Mouse (Mus musculus): ENCODE measurements around the gene Itgb4. TPM values are rescaled to one million over a fixed set of nuclear protein-coding genes. Genes with fewer than 3 reads are reported as not detected.
A peak's percentile ranks its signal among the peaks of the same experiment; 100 is the strongest.

Itgb4 gene
- polyA plus RNA-seq, 1 experiment from 2014 or later = 0.99 TPM

DNA sequence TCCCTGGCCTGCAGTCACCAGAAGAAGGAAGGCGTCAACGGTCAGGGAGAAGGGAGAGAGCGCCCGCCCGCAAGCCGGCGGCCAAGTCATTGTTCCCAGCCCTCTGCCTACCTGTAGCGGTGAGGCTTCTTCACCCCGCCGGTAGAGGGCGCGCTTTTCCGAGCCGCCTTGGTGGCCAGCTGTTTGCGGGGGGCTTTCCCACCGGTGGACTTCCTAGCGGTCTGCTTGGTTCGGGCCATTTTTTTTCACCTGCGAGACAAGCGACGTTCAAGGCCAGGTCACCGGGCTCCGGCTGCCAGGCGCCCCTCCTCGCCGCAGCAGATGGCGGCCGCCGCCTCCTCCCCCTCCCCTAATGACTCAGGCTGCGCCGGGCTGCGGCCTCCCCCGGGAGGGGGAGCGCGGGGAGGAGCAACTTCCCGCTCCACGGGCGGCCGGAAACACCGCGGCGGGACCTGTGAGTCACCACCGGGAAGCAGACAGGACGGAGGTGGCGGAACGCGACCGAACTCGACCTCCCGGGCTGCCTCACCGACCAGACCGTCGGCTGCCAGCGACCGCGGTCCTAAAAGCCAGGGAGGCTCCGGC is 49.4 kb downstream of the Itgb4 start:
- Histone ChIP-seq H3K4me1 (0 out of 2 replicates have a peak, but pooled peaks cover 4% of the 10 kb centered on the region), H3K27me3 (replicated peaks) (no peaks in the 10 kb centered on the region), H3K27ac (peak overlapping the region; percentile 100), H3K9ac (peak overlapping the region; percentile 100), H3K4me3 (peak overlapping the region; percentile 99), H3K36me3 (peaks cover 10% of the 10 kb centered on the region; the same call in 1 of the 2 replicates), H3K9me3 (no peaks in the 10 kb centered on the region), H3K4me2 (replicated peaks) (peak overlapping the region; percentile 70)
- under 1% methylated on average over 56 of the region's 57 CpGs for WGBS
- peak; percentile 67 for ATAC-seq (ENCODE audit: low FRiP score, low read depth)

DNA sequence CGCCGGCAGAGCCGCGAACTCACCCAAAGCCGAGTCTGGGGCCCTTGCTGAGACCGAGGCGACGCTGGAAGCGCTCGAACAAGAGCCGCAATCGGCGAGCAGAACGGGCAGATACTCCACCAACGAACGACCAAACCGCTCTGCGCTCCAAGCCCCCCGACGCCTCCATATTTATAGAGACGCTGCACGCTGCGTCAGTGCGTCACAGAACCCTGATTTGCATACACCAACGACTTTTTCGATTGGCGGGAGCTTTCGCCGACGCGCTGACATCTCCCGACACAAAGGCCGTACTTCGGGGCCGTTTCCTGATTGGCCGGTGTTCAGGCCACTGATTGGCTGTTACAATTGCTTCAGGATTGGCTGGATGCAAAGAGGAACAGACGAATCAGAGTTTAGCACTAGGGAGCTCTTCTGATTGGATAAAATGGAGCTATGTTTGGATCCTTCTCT is 49.9 kb downstream of the Itgb4 start:
- WGBS = under 1% methylated on average over 37 of the region's 37 CpGs
- peak; percentile 95 for ATAC-seq (ENCODE audit: low FRiP score, low read depth)
- Histone ChIP-seq H3K27me3 (replicated peaks) (no peaks in the 10 kb centered on the region), H3K27ac (peak overlapping the region; percentile 100), H3K9me3 (no peaks in the 10 kb centered on the region), H3K4me1 (0 out of 2 replicates have a peak, but pooled peaks cover 4% of the 10 kb centered on the region), H3K4me2 (replicated peaks) (peak overlapping the region; percentile 70), H3K9ac (peak overlapping the region; percentile 100), H3K36me3 (peaks cover 10% of the 10 kb centered on the region; the same call in 1 of the 2 replicates), H3K4me3 (peak overlapping the region; percentile 99)

DNA sequence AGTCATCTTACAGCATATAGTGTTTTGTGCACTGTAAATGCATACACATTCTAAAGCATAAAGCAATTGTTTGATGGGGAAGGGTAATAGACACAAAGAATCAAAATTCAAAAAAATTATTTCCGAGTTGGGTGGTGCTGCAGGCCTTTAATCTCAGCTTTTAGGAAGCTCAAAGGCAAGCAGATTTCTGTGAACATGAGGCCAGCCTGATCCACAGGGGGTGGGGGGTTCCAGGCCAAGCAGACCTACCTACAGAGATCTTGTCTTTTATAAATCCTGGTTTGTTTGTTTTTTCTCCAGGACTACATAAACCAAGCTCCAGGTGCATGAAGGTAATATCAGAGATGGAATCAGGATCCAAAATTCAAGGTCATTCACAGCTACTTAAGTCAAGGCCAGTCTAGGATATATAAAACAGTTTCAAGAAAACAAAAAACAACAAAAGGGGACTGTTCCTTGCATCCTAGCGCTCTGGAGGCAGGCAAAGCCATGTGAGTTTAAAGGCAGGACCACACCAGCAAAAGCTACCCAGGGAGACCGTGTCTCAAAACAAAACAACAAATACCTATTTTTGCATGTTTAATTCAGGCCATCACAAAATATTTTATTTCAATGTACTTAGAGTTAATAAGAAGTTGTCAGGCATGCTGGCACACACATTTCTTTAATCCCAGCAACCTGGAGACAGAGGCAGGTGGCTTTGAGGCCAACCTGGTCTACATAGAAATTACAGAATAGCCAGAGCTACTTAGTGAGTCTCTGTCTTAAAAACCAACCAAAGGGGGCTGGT is 50.7 kb downstream of the Itgb4 start:
- H3K9me3 ChIP-seq = no peaks in the 10 kb centered on the region
- peaks cover 10% of the 10 kb centered on the region; the same call in 1 of the 2 replicates for H3K36me3 ChIP-seq
- 98% methylated on average over 3 of the region's 3 CpGs for WGBS
- no peak overlapping the region for H3K27ac ChIP-seq
- no peak for ATAC-seq (ENCODE audit: low FRiP score, low read depth)
- no peak overlapping the region for H3K9ac ChIP-seq
- H3K4me1 ChIP-seq = 0 out of 2 replicates have a peak, but pooled peaks cover 4% of the 10 kb centered on the region
- H3K4me2 ChIP-seq (replicated peaks) = no peak overlapping the region
- no peaks in the 10 kb centered on the region for H3K27me3 ChIP-seq (replicated peaks)
- no peak overlapping the region for H3K4me3 ChIP-seq

DNA sequence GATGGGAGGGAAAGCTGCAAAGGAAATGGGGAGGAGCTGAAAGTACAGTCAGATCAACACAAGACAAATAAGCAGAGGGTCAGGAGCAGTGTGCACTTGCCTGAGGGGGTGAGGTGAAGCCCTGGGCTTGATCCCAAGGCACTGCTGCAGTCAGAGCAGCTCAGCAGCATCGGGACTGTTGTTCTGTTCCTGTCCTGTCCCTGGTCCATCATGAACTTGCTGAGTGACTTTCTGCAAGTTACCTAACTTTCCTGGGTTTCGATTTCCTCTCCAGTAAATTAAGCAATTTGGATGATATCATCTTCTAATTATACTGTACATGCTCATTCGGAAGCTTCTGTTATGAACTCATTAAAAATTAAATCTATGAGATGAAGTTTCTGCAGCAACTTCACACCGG is 53.2 kb downstream of the Itgb4 start, which contains the start of gene H3f3b:
H3f3b (minus strand) TSS at position 207 of the 400 bp plus-strand sequence.
- 83% methylated on average over 4 of the region's 4 CpGs for WGBS
- no peak for ATAC-seq (ENCODE audit: low FRiP score, low read depth)
- no peak within 1 kb of the TSS for H3K27ac ChIP-seq

GRCm38 (mm10) chr11:116028177-116028865 is 53.8 kb downstream of the Itgb4 start:
- Histone ChIP-seq H3K4me2 (replicated peaks) (no peak overlapping the region), H3K27me3 (replicated peaks) (no peaks in the 10 kb centered on the region), H3K36me3 (no peaks in the 10 kb centered on the region), H3K9ac (no peak overlapping the region), H3K27ac (no peak overlapping the region), H3K9me3 (no peaks in the 10 kb centered on the region), H3K4me3 (no peak overlapping the region), H3K4me1 (peaks cover 13% of the 10 kb centered on the region)
- 90% methylated on average over 9 of the region's 9 CpGs for WGBS
- ATAC-seq (ENCODE audit: low FRiP score, low read depth) = no peak

More for the DNA sequence above, 53.2 kb downstream of the Itgb4 start, which contains the start of gene H3f3b:
- Histone ChIP-seq H3K36me3 (no peaks in the 10 kb centered on the region), H3K9me3 (no peaks in the 10 kb centered on the region), H3K9ac (no peak within 1 kb of the TSS), H3K4me2 (replicated peaks) (no peak within 1 kb of the TSS), H3K27me3 (replicated peaks) (no peaks in the 10 kb centered on the region), H3K4me1 (peaks cover 12% of the 10 kb centered on the region), H3K4me3 (no peak within 1 kb of the TSS)

- Histone ChIP-seq H3K4me2 (replicated peaks) (peak overlapping the region; percentile 88), H3K36me3 (no peaks in the 10 kb centered on the region), H3K27me3 (replicated peaks) (no peaks in the 10 kb centered on the region), H3K4me1 (peaks cover 13% of the 10 kb centered on the region), H3K4me3 (peak overlapping the region; percentile 30), H3K9me3 (no peaks in the 10 kb centered on the region), H3K9ac (0 out of 2 replicates have a peak overlapping the region, but pooled peaks have one; percentile 35), H3K27ac (no peak overlapping the region)
- 82% methylated on average over 6 of the region's 6 CpGs for WGBS
- no peak for ATAC-seq (ENCODE audit: low FRiP score, low read depth)
Observed at GRCm38 (mm10) chr11:116029086-116029865, 54.8 kb downstream of the Itgb4 start.

DNA sequence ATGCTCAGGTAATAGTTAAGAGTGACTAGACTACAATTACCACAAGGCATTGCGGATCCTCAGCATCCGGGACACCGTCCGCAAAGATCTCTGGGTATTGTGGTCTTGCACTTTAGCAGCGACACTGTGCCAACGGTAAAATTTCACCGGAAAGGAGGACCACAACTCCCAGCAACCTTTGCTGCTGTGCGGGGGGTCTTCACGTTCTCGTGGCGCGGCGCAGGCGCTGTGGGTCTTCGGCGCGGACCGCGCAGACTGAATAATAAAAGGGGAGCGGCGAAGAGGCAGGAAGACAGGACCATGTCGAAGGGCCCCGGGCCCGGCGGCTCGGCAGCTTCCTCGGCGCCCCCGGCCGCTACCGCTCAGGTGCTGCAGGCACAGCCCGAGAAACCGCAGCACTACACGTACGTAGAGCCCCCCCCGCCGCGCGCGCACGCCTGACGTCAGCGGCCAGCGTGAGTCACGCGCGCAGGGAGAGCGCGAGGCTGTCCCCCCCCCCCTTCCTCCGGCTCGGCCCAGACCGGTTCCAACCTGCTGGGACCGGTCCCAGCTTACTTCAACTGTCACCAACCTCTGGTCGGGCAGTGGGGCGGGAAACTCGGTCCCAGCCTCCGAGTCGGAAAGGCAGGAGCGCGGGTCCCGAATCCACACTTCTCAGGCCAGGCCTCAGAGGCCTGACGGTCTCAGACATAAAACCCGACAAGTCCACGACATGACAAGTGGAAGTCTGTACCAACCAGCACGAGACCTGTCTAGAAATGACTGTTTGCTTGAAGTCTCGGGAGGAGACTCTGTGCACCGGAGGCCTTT is 55.8 kb downstream of the Itgb4 start, which contains the start of gene Unk:
Unk (plus strand) TSS at position 235 of the 810 bp plus-strand sequence.
- H3K9ac ChIP-seq = peak within 1 kb of the TSS; percentile 91
- H3K36me3 ChIP-seq = no peaks in the 10 kb centered on the region; the same call in 1 of the 2 replicates
- ATAC-seq (ENCODE audit: low FRiP score, low read depth) = peak; percentile 96
- peak within 1 kb of the TSS; percentile 88 for H3K4me2 ChIP-seq (replicated peaks)
- no peaks in the 10 kb centered on the region for H3K27me3 ChIP-seq (replicated peaks)
- no peaks in the 10 kb centered on the region for H3K9me3 ChIP-seq
- H3K4me3 ChIP-seq = peak within 1 kb of the TSS; percentile 68
- peaks cover 13% of the 10 kb centered on the region for H3K4me1 ChIP-seq
- H3K27ac ChIP-seq = peak within 1 kb of the TSS; percentile 94
- WGBS = 1% methylated on average over 67 of the region's 67 CpGs

DNA sequence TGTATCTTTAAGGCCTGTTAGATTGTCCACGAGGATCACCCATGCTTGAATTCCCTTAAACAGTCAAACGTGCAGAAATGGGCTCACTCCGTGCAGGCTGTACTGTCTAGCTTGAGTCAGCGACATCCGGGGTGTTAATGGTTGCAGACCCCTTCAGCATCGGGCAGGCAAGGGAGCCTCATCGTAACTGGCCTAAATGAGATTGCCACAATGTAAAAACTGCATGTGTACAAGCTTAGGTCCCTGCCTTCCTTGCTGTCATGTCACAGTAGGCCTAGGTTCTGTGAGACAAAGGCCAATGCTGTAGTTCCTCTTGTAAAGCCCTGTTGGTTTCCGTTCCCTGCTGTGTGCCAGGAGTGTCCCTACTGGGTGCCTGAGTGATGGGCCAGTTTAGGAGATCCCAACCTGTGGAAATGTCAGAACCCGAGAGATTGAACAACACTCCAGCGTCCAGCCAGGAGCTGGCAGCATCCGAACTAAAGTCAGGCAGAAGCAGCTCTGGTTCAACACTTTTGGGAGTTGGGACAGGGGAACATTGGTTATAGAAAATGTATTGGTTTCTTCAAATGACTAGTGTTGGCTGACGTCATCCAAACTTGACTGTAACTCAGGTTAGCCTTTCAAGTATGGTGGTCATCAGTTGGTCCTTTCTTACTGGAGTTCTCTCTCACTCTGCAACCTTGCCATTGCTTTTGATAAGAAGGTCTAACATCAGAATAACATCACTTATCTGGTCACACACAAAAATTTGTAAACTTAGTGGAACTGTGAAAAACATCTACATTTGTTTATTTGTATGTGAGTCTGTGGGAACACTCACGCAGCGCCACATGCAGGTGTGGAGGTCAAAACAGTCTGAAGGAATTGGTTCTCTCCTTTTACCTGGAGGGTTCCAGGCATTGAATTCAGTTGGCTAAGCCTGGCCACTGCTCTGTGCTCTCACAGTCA is 56.7 kb downstream of the Itgb4 start:
- 28% methylated on average over 14 of the region's 14 CpGs for WGBS
- H3K27ac ChIP-seq = peak overlapping the region; percentile 94
- H3K4me1 ChIP-seq = peaks cover 13% of the 10 kb centered on the region
- no peaks in the 10 kb centered on the region for H3K9me3 ChIP-seq
- no peaks in the 10 kb centered on the region for H3K27me3 ChIP-seq (replicated peaks)
- no peaks in the 10 kb centered on the region; the same call in 1 of the 2 replicates for H3K36me3 ChIP-seq
- peak overlapping the region; percentile 91 for H3K9ac ChIP-seq
- peak; percentile 45 for ATAC-seq (ENCODE audit: low FRiP score, low read depth)
- peak overlapping the region; percentile 88 for H3K4me2 ChIP-seq (replicated peaks)
- peak overlapping the region; percentile 68 for H3K4me3 ChIP-seq

DNA sequence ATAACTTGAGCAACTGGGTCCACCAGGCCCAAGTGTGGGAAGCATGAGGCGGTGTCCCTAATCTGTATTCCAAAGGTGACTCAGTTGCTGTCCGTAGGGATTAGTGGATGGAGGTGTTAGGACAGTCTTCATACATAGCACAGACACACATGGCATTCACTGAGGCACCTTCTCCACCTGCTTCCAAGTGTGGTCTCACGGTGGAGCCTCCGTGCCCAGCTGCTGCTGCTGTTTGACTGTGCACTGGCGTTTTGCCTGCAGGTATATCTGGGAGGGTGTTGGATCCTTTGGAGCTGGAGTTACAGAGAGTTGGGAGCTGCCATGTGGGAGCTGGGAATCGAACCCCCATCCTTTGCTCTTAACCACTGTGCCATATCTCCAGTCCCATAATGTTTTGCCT is 60.1 kb downstream of the Itgb4 start:
- Histone ChIP-seq H3K9me3 (no peaks in the 10 kb centered on the region), H3K4me3 (no peak overlapping the region), H3K4me1 (peaks cover 13% of the 10 kb centered on the region), H3K27me3 (replicated peaks) (no peaks in the 10 kb centered on the region), H3K4me2 (replicated peaks) (no peak overlapping the region), H3K27ac (no peak overlapping the region), H3K36me3 (peaks cover 11% of the 10 kb centered on the region), H3K9ac (no peak overlapping the region)
- ATAC-seq (ENCODE audit: low FRiP score, low read depth) = no peak
- WGBS = 98% methylated on average over 6 of the region's 6 CpGs

DNA sequence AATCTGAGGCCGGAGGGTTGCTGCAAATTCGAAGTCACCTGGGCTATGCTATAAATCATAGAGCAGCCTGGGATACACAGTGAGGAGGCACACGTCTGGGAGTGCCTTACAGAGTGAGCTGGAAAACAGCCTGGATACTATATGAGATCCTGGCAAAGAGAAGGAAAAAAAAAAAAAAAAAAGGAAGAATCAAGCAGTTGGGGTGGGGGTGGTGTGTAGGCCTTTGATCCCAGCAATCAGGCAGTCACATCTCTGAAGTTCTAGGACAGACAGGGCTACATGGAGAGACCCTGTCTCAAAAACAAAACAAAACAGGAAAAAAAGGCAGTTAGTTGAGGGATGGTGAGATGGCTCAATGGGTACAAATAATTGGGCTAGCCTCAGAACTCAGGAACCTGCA is 62.2 kb downstream of the Itgb4 start:
- Histone ChIP-seq H3K27ac (no peak overlapping the region), H3K4me3 (no peak overlapping the region), H3K9ac (no peak overlapping the region), H3K9me3 (no peaks in the 10 kb centered on the region), H3K36me3 (peaks cover 25% of the 10 kb centered on the region), H3K4me1 (peaks cover 6% of the 10 kb centered on the region), H3K27me3 (replicated peaks) (no peaks in the 10 kb centered on the region), H3K4me2 (replicated peaks) (no peak overlapping the region)
- no peak for ATAC-seq (ENCODE audit: low FRiP score, low read depth)
- WGBS = 84% methylated on average over 3 of the region's 3 CpGs

Measured in neural tube, embryonic 12.5 days (tissue).